Mouse (Mus musculus) brown adipose tissue, adult 24 weeks (tissue): ENCODE data around the gene Ccdc107. TPM values are rescaled to one million over a fixed set of nuclear protein-coding genes. Genes with fewer than 3 reads are reported as not detected.
A peak's percentile ranks its signal among the peaks of the same experiment; 100 is the strongest.

Experiments used
- H3K27ac ChIP-seq: fragments of 200-500 bp; replicated peaks from 2 replicates; pipeline ENCODE4 v1.5.1; 2012; ENCODE audit warnings: low read depth, mild to moderate bottlenecking, low read length
- H3K4me1 ChIP-seq: fragments of 200-500 bp; 2 replicates; pipeline ENCODE4 v1.6.1; 2012; ENCODE audit warnings: low read length, mixed read lengths; ENCODE audit not compliant: control insufficient read depth, insufficient read depth, insufficient read length
- H3K4me3 ChIP-seq: fragments of 200-500 bp; 2 replicates; pipeline ENCODE4 v1.5.1; 2012; ENCODE audit warnings: low read depth, mild to moderate bottlenecking, low read length, moderate library complexity; ENCODE audit not compliant: insufficient read depth
- polyA plus RNA-seq: library from polyadenylated mRNA; stranded (reverse); fragments of >200 nt; gene quantifications from 2 replicates; pipeline ENCODE4 v1.2.4, GENCODE M21; 2012; ENCODE audit not compliant: missing spikeins, insufficient read depth, insufficient read length

Ccdc107 gene
- polyA plus RNA-seq, 1 experiment: 31.3 TPM

DNA sequence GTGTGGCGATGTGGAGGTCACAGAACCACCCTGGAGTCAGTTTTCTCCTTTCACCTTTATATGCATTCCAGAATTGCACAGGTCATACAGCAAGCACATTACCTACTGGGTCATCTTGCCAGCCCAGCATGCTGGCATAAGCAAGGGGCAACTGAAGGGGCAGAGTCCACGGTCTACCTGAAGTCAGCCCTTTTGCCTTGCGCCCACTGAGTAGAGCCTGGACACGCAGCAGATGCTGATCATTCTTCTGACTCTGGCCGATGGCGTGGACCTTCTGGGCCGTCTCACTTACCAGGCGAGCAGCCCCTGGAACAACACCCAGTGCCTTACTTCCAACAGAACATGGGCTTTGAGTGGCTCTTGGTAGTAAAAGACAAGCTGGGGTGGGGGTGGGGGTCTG lies 4.7 kb downstream of the Ccdc107 start:
- Histone ChIP-seq H3K27ac (no peak overlapping the region), H3K4me1 (no peaks in the 10 kb centered on the region), H3K4me3 (no peak overlapping the region)

DNA sequence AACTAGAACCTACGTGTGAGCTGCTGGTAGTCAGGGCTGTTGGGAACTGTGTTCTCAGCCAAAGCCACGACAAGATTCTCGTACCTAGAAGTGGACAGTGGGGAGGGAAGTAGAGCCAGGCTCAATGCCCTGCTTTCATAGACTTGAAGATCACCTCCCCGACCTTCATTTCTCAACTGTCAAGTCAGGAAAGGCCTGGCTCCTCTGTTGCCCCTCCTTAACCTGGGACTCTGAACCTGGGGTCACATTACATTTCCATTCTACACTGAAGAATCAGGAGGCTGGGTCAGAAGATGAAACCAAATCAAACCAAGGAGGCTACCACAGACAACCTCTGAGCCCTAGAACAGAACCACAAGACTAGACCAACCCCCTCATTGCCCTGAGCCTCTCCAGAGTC lies 5.2 kb downstream of the Ccdc107 start:
- Histone ChIP-seq H3K27ac (no peak overlapping the region), H3K4me3 (no peak overlapping the region), H3K4me1 (no peaks in the 10 kb centered on the region)

DNA sequence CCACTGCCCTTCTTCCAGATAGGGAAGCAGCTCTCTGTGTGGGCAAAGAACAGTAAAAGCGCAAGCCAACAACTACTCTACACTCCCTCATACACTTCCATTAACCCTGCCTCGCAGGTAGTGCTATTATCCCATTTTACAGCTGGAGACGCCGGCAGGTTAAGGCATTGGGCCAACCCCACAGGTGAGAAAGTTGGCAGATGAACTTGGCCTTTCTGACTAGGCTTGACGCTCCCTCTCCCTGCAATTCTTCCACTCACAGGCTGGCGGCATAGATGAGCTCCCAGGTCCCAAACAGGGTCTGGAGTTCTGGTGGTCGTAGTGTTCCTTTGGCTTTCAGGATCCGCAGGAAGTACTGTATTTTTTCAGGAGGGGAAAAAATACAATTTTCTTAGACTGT lies 6.3 kb downstream of the Ccdc107 start:
- Histone ChIP-seq H3K4me3 (peak overlapping the region; percentile 62), H3K27ac (no peak overlapping the region), H3K4me1 (no peaks in the 10 kb centered on the region)

DNA sequence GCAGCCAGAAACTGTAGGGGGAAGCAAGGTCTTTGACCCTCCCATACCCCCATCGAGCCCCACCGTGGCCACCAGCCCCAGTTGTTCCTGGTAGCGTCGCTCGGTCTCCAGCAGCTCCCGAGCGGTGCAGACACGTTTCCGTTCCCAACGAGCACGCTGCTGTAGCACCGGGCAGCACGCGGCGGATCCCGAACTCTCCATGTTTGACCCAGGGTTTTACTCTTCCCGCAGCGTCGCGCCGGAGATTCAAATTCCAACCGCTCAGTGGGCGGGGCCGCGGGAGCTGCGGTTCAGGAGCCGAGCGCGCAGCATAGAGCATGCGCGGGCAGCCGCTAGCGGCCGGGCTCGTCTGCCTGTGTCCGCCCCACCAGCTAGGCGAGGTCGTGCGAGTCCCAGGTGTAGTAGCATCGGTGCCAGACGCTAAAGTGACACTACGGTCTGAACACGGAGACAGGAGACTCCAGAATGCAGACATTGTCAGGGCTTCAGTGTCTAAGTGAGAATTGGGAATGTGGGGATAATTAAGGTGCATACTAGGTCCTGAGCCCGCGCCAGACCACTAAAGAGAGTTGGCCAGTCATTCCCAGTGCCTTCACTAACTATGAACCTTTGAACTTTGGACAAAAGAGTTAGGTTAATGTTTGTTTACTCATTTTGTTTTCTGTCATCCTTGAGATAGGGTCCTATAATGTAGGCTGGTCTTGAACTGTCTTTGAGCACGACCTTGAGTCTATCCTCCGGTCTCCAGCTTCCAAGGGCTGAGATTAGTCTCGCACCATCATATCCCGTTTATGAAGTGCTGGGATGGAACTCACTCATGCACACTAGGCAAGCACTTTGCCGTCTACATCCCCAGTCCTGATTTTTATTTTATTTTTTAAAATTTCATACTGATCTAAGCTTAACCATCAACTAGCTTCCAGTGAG lies 7.0 kb downstream of the Ccdc107 start, which contains the start of gene Arhgef39:
Gene Arhgef39 (minus strand): TSS at position 289 of the 927 bp plus-strand sequence.
- H3K4me3 ChIP-seq: peak within 1 kb of the TSS; percentile 62
- no peaks in the 10 kb centered on the region for H3K4me1 ChIP-seq
- no peak within 1 kb of the TSS for H3K27ac ChIP-seq

DNA sequence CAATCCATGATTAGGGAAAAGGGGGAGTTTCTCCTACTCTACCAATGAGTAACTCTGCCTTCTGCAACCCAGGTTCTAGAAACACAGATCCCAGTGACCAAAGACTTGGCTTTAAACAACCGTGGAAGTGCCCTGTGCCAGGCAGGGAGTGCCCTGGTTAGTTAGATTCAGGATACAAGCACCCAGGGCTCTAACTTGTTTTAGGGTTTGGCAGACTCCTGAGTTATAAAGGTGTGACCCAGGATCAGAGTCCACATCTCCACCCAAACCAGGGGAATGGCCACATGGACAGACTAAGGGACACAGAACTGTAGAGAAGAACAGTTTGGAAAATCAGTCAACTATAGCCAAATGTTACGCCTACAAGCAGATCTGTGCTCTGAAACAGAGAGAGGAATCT lies 10.3 kb downstream of the Ccdc107 start:
- H3K27ac ChIP-seq: no peak overlapping the region
- no peak overlapping the region for H3K4me3 ChIP-seq
- no peaks in the 10 kb centered on the region for H3K4me1 ChIP-seq

- Histone ChIP-seq H3K4me3 (no peak overlapping the region), H3K27ac (no peak overlapping the region), H3K4me1 (no peaks in the 10 kb centered on the region; the same call in 1 of the 2 replicates)
Measured at GRCm38 (mm10) chr4:43503506-43503905, 10.8 kb downstream of the Ccdc107 start.

DNA sequence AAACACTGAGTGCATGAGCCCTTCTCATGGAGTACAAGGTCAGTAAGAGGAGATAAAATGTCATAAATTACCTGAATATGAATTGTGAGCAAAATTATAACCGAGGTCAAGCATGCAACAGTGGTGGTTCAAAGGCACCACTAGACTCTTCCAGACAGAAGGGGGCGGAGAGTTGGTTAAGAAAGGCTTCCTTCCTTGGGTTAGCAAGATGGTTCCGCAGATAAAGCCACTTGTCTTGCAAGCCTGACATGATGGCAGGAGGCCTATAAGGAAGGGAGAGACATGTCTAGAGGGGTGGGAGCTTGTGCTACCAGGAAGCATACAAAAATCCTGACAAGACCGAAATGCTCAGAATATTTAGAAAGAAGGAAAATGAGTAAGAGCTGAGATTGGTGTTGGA lies 11.6 kb downstream of the Ccdc107 start:
- Histone ChIP-seq H3K4me1 (peaks cover 2% of the 10 kb centered on the region; the same call in 1 of the 2 replicates), H3K27ac (no peak overlapping the region), H3K4me3 (no peak overlapping the region)

GRCm38 (mm10) chr4:43506074-43506473 lies 13.4 kb downstream of the Ccdc107 start:
- no peak overlapping the region for H3K4me3 ChIP-seq
- peaks cover 2% of the 10 kb centered on the region; the same call in 1 of the 2 replicates for H3K4me1 ChIP-seq
- no peak overlapping the region for H3K27ac ChIP-seq

- Histone ChIP-seq H3K4me3 (0 out of 2 replicates have a peak within 1 kb of the TSS, but pooled peaks have one; percentile 21), H3K27ac (no peak within 1 kb of the TSS), H3K4me1 (peaks cover 2% of the 10 kb centered on the region; the same call in 1 of the 2 replicates)
Measured at GRCm38 (mm10) chr4:43506536-43507185, 14.0 kb downstream of the Ccdc107 start, which contains the start of gene Car9. Gene Car9, plus strand, starts transcription at chr4:43506966.

GRCm38 (mm10) chr4:43507938-43508665 lies 15.4 kb downstream of the Ccdc107 start:
- Histone ChIP-seq H3K4me1 (peaks cover 2% of the 10 kb centered on the region; the same call in 1 of the 2 replicates), H3K27ac (no peak overlapping the region)

DNA sequence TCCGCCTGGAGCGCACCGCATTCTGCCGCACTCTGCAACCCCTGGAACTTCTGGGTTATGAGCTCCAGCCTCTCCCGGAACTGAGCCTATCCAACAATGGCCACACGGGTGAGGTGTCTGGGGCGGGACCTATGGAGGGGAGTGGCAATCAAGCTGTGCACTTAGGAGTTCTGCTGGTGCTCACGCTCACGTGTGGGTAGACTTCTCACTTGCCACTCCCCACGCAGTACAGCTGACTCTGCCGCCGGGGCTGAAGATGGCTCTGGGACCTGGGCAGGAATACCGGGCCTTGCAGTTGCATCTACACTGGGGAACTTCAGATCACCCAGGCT lies 15.9 kb downstream of the Ccdc107 start:
- Histone ChIP-seq H3K27ac (no peak overlapping the region), H3K4me3 (peak overlapping the region; percentile 63)

More at GRCm38 (mm10) chr4:43507938-43508665, 15.4 kb downstream of the Ccdc107 start:
- peak overlapping the region; percentile 63 for H3K4me3 ChIP-seq

GRCm38 (mm10) chr4:43509109-43509508 lies 16.4 kb downstream of the Ccdc107 start:
- H3K4me1 ChIP-seq: peaks cover 2% of the 10 kb centered on the region; the same call in 1 of the 2 replicates
- H3K4me3 ChIP-seq: peak overlapping the region; percentile 63; the same call in 1 of the 2 replicates
- no peak overlapping the region for H3K27ac ChIP-seq

More for the DNA sequence above, 15.9 kb downstream of the Ccdc107 start:
- H3K4me1 ChIP-seq: peaks cover 2% of the 10 kb centered on the region; the same call in 1 of the 2 replicates

DNA sequence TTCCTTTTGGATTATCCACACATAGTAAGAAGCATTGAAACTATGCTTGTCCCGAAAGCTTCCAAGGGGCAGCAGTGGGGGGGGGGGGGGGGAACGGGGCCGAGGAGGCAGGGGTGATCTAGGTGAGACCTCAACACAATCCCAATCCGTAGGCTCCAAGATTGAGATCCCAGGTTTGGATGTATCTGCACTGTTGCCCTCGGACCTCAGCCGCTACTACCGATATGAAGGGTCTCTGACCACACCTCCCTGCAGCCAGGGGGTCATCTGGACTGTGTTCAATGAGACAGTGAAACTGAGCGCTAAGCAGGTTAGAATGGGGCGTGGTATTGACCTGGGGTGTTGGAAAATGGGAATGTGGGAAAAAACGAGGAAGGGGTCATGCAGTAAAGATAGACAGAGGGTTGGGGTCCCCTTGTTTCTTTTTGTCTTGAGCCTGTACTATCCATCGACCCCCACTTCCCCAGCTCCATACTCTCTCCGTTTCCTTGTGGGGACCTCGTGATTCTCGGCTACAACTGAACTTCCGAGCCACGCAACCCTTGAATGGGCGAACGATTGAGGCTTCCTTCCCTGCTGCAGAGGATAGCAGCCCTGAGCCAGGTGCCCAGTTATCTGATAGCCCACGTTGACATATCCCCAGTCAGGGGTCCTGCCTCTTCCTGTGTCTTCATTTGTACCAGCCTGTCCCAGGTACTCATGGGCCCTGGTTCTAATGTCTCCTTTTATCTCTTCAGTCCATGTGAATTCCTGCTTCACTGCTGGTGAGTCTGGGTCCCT lies 19.2 kb downstream of the Ccdc107 start:
- H3K4me1 ChIP-seq: peaks cover 2% of the 10 kb centered on the region; the same call in 1 of the 2 replicates
- no peak overlapping the region for H3K4me3 ChIP-seq
- no peak overlapping the region for H3K27ac ChIP-seq

DNA sequence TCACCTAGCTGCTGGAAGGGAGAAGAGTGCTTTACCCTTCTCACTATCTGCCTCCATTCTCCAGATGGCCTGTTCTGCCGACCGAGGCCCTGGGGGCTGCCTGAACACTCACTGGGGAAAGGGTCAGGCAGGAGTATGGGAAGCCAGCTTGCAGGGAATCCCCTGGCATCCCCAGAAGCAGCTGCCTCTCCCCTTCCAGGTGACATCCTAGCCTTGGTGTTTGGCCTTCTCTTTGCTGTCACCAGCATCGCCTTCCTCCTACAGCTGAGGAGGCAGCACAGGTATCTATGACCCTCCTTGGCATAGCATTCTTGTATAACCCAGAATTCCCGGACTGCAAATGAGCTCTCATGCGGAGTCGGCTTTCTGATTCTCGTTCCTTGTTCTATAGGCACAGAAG lies 20.0 kb downstream of the Ccdc107 start:
- Histone ChIP-seq H3K4me3 (no peak overlapping the region), H3K27ac (no peak overlapping the region), H3K4me1 (peaks cover 2% of the 10 kb centered on the region; the same call in 1 of the 2 replicates)
